Mouse (Mus musculus) T-helper 1 cell (primary cell): ENCODE measurements around the gene Snap47.

Source experiments
- in situ Hi-C: fragments of 300-600 bp; cut with MboI, MseI; formaldehyde crosslinking; loops from one replicate; pipeline ENCODE4 v1.15.1; 2025; ENCODE audit warnings: high pct_unique_total_duplicates

Snap47 gene

GRCm38 (mm10) chr11:59423010-59423588 lies 27.9 kb downstream of the Snap47 start:
- in situ Hi-C loops, result no loop called here

GRCm38 (mm10) chr11:59421967-59422366 lies 29.0 kb downstream of the Snap47 start:
- in situ Hi-C loops, result no loop called here

- in situ Hi-C loops, result no loop called here
Observed at GRCm38 (mm10) chr11:59421436-59421835, 29.6 kb downstream of the Snap47 start.

- in situ Hi-C loops, result no loop called here
Observed at GRCm38 (mm10) chr11:59418708-59419107, 32.3 kb downstream of the Snap47 start.

GRCm38 (mm10) chr11:59412999-59413863 lies 37.8 kb downstream of the Snap47 start:
- in situ Hi-C loops, result no loop called here

GRCm38 (mm10) chr11:59412058-59412457 lies 38.9 kb downstream of the Snap47 start:
- in situ Hi-C loops, result no loop called here

- in situ Hi-C loops, result no loop called here
Observed at GRCm38 (mm10) chr11:59410851-59411250, 40.1 kb downstream of the Snap47 start.

GRCm38 (mm10) chr11:59405761-59406160 lies 45.2 kb downstream of the Snap47 start:
- in situ Hi-C loops, result no loop called here

GRCm38 (mm10) chr11:59400876-59401275 lies 50.1 kb downstream of the Snap47 start:
- in situ Hi-C loops, result no loop called here

- in situ Hi-C loops, result no loop called here
Observed at GRCm38 (mm10) chr11:59399830-59400229, 51.2 kb downstream of the Snap47 start.

- in situ Hi-C loops, result no loop called here
Observed at GRCm38 (mm10) chr11:59397536-59398371, 53.2 kb downstream of the Snap47 start.

GRCm38 (mm10) chr11:59394451-59394850 lies 56.5 kb downstream of the Snap47 start:
- in situ Hi-C loops, result no loop called here

- in situ Hi-C loops, result no loop called here
Observed at GRCm38 (mm10) chr11:59393591-59393990, 57.4 kb downstream of the Snap47 start.

GRCm38 (mm10) chr11:59392300-59392699 lies 58.7 kb downstream of the Snap47 start:
- in situ Hi-C loops, result no loop called here

GRCm38 (mm10) chr11:59390470-59390869 lies 60.5 kb downstream of the Snap47 start:
- in situ Hi-C loops, result no loop called here

- in situ Hi-C loops, result no loop called here
Observed at GRCm38 (mm10) chr11:59389617-59390016, 61.4 kb downstream of the Snap47 start.

GRCm38 (mm10) chr11:59388806-59389205 lies 62.2 kb downstream of the Snap47 start:
- in situ Hi-C loops, result no loop called here

GRCm38 (mm10) chr11:59387471-59387870 lies 63.5 kb downstream of the Snap47 start:
- in situ Hi-C loops, result no loop called here

GRCm38 (mm10) chr11:59385123-59385522 lies 65.9 kb downstream of the Snap47 start:
- in situ Hi-C loops, result no loop called here

- in situ Hi-C loops, result no loop called here
Observed at GRCm38 (mm10) chr11:59384441-59384959, 66.5 kb downstream of the Snap47 start.

GRCm38 (mm10) chr11:59379547-59379946 lies 71.4 kb downstream of the Snap47 start:
- in situ Hi-C loops, result loop anchor here (10.0 kb wide), 1 partner anchor 545 kb away; no protein-coding TSS in a partner anchor

- in situ Hi-C loops, result loop anchor here (10.0 kb wide), 1 partner anchor 547 kb away; no protein-coding TSS in a partner anchor
Observed at GRCm38 (mm10) chr11:59377999-59378398, 73.0 kb downstream of the Snap47 start.
